Mouse (Mus musculus) hindbrain, postnatal 0 days (tissue): ENCODE measurements around the gene Nhlrc3. TPM values are rescaled to one million over a fixed set of nuclear protein-coding genes. Genes with fewer than 3 reads are reported as not detected.
A peak's percentile ranks its signal among the peaks of the same experiment; 100 is the strongest.

Source experiments
- ATAC-seq: fragments of 200-750 bp; cut with Nextera tagmentation; 2 replicates; pipeline ENCODE4 v1.8.0; 2017; ENCODE audit warnings: mild to moderate bottlenecking, moderate TSS enrichment, moderate library complexity
- DNase-seq: peaks from one replicate; pipeline ENCODE4 v3.0.0-alpha.2; 2015; ENCODE audit warnings: low spot score
- H3K27ac ChIP-seq: fragments of 300-500 bp; sonication (generic); 2 replicates; pipeline ENCODE4 v1.5.1; 2014; ENCODE audit warnings: mild to moderate bottlenecking
- H3K27me3 ChIP-seq: fragments of 300-500 bp; sonication (generic); 2 replicates; pipeline ENCODE4 v1.6.1; 2014; ENCODE audit warnings: low read length, mixed read lengths; ENCODE audit not compliant: insufficient read depth
- H3K36me3 ChIP-seq: fragments of 300-500 bp; sonication (generic); 2 replicates; pipeline ENCODE4 v1.6.1; 2014; ENCODE audit warnings: low read length, mixed read lengths; ENCODE audit not compliant: insufficient read depth
- H3K4me1 ChIP-seq: fragments of 300-500 bp; sonication (generic); 2 replicates; pipeline ENCODE4 v1.6.1; 2014; ENCODE audit warnings: antibody characterized with exemption, low read length, mixed read lengths; ENCODE audit not compliant: insufficient read depth
- H3K4me2 ChIP-seq: fragments of 300-500 bp; sonication (generic); 2 replicates; pipeline ENCODE4 v1.6.1; 2014; ENCODE audit warnings: low read depth, mild to moderate bottlenecking, low read length, moderate library complexity, mixed read lengths
- H3K4me3 ChIP-seq: fragments of 300-500 bp; sonication (generic); 2 replicates; pipeline ENCODE4 v1.5.1; 2014; ENCODE audit warnings: low read length
- H3K9ac ChIP-seq: fragments of 300-500 bp; sonication (generic); replicated peaks from 2 replicates; pipeline ENCODE4 v1.6.1; 2014; ENCODE audit warnings: mild to moderate bottlenecking, low read length, moderate library complexity, mixed read lengths
- H3K9me3 ChIP-seq: fragments of 300-500 bp; sonication (generic); 2 replicates; pipeline ENCODE4 v1.6.1; 2016; ENCODE audit warnings: low read length, mixed read lengths
- CTCF ChIP-seq: IDR thresholded peaks from 2 replicates; pipeline ENCODE4 v1.5.1; 2016; ENCODE audit warnings: antibody characterized with exemption, control low read depth, low read depth
- WGBS: fragments of 180-500 bp; shearing (Covaris S2); extraction: QIAGEN DNeasy Blood & Tissue Kit; methylation state at CpG from one replicate; pipeline ENCODE4 v1.1.7; 2014; 5-methylcytosine and 5-hydroxymethylcytosine counted together
- polyA plus RNA-seq: library from polyadenylated mRNA; unstranded; fragments of >200 nt; fragmentation: Nextera tagmentation; extraction: Ambion mirVana; gene quantifications from 2 replicates; pipeline ENCODE4 v1.2.1, GENCODE M21; 2015
- total RNA-seq: library from RNA; depleted of rRNA; stranded (reverse); fragments of >200 nt; gene quantifications from 2 replicates; pipeline ENCODE4 v1.2.3, GENCODE M21; 2014

The Nhlrc3 gene
- total and polyA plus RNA-seq, 2 experiments from 2014 or later = 7.5 to 14.4 TPM

- no peak overlapping the region for H3K9ac ChIP-seq
- no peaks in the 10 kb centered on the region for H3K9me3 ChIP-seq
- H3K4me1 ChIP-seq = peaks cover 14% of the 10 kb centered on the region
- WGBS = 78% methylated on average over 5 of the region's 5 CpGs
- no peak overlapping the region for H3K4me2 ChIP-seq
- no peak for TF ChIP-seq CTCF
- no peak overlapping the region for H3K27ac ChIP-seq
- H3K36me3 ChIP-seq = peaks cover 9% of the 10 kb centered on the region
- DNase-seq (no peak), ATAC-seq (no peak)
- H3K4me3 ChIP-seq = no peak overlapping the region
- H3K27me3 ChIP-seq = no peaks in the 10 kb centered on the region
These were observed 4.2 kb upstream of the Nhlrc3 start for GRCm38 (mm10) chr3:53467356-53467755.

DNA sequence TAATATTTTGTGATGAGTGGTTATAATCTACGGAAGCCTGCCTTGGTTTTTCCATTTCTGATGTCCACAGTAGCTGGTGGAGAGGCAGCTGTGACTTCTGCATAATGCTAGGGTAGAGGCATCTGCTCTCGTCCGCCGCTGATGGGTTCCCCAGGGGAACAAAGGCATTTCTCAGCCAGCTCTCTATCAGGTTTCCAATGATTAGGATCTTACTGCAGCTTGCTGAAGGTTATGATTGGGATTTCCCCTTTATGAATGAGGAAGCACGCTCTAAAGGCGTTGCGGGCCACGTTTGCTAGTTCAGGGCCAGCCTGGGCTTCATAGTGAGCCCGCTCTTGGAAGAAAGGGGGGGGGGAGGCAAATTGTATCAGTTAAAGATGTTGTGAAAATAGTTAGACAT lies 3.3 kb upstream of the Nhlrc3 start:
- Histone ChIP-seq H3K9me3 (no peaks in the 10 kb centered on the region), H3K4me2 (peak overlapping the region; percentile 84), H3K27me3 (no peaks in the 10 kb centered on the region), H3K36me3 (peaks cover 1% of the 10 kb centered on the region; the same call in 1 of the 2 replicates), H3K4me3 (no peak overlapping the region), H3K9ac (no peak overlapping the region), H3K4me1 (peaks cover 14% of the 10 kb centered on the region), H3K27ac (no peak overlapping the region)
- DNase-seq (peak; percentile 9), ATAC-seq (no peak)
- TF ChIP-seq CTCF = no peak
- 57% methylated on average over 9 of the region's 9 CpGs for whole genome bisulfite sequencing

DNA sequence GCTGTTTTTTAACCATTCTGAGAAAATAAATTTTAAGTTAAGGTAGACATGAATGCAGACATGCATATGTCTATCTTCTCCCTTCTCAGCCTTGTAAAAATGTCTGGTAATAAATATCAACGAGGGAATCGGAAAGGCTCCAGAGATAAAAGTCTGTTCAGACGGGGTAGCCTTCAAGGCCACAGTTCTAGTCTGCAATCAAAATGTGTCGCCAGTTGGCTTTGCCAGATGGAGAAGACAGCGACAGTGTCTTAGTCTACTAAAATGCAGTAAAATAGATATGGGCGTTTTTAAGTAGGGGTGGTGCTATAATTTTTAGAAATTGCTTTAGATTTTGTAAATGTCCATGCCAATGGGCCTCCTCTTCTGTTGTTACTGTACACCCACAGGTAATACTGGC lies 2.2 kb upstream of the Nhlrc3 start:
- H3K9ac ChIP-seq = no peak overlapping the region
- DNase-seq (no peak), ATAC-seq (no peak)

GRCm38 (mm10) chr3:53464146-53464698 lies 1.1 kb upstream of the Nhlrc3 start:
- Histone ChIP-seq H3K4me2 (peak overlapping the region; percentile 84), H3K27ac (peak overlapping the region; percentile 90), H3K36me3 (peaks cover 5% of the 10 kb centered on the region; the same call in 1 of the 2 replicates), H3K4me3 (peak overlapping the region; percentile 93), H3K27me3 (no peaks in the 10 kb centered on the region), H3K9me3 (no peaks in the 10 kb centered on the region), H3K9ac (peak overlapping the region; percentile 87), H3K4me1 (peaks cover 14% of the 10 kb centered on the region)
- WGBS = under 1% methylated on average over 20 of the region's 20 CpGs
- no peak for TF ChIP-seq CTCF
- ATAC-seq (no peak), DNase-seq (peak; percentile 18)

More for the DNA sequence above, 2.2 kb upstream of the Nhlrc3 start:
- H3K4me2 ChIP-seq = peak overlapping the region; percentile 84
- no peak for TF ChIP-seq CTCF
- no peak overlapping the region for H3K27ac ChIP-seq
- peaks cover under 1% of the 10 kb centered on the region; the same call in 1 of the 2 replicates for H3K36me3 ChIP-seq
- WGBS = 53% methylated on average over 6 of the region's 6 CpGs
- H3K4me3 ChIP-seq = peak overlapping the region; percentile 93
- no peaks in the 10 kb centered on the region for H3K27me3 ChIP-seq
- no peaks in the 10 kb centered on the region for H3K9me3 ChIP-seq
- peaks cover 14% of the 10 kb centered on the region for H3K4me1 ChIP-seq

GRCm38 (mm10) chr3:53463765-53464114 lies 608 bp upstream of the Nhlrc3 start:
- peak overlapping the region; percentile 87 for H3K9ac ChIP-seq
- no peak for TF ChIP-seq CTCF
- H3K36me3 ChIP-seq = peaks cover 7% of the 10 kb centered on the region; the same call in 1 of the 2 replicates
- ATAC-seq = no peak; the same call in 1 of the 2 replicates
- no peaks in the 10 kb centered on the region for H3K9me3 ChIP-seq
- peak overlapping the region; percentile 90 for H3K27ac ChIP-seq
- WGBS = under 1% methylated on average over 35 of the region's 35 CpGs
- DNase-seq = no peak
- H3K4me2 ChIP-seq = peak overlapping the region; percentile 84
- no peaks in the 10 kb centered on the region for H3K27me3 ChIP-seq
- peaks cover 14% of the 10 kb centered on the region for H3K4me1 ChIP-seq
- H3K4me3 ChIP-seq = peak overlapping the region; percentile 93

GRCm38 (mm10) chr3:53462701-53463045 lies 459 bp downstream of the Nhlrc3 start:
- Histone ChIP-seq H3K4me1 (peaks cover 14% of the 10 kb centered on the region), H3K36me3 (peaks cover 15% of the 10 kb centered on the region; the same call in 1 of the 2 replicates), H3K9me3 (no peaks in the 10 kb centered on the region), H3K9ac (peak overlapping the region; percentile 87), H3K27ac (peak overlapping the region; percentile 90), H3K27me3 (no peaks in the 10 kb centered on the region), H3K4me2 (peak overlapping the region; percentile 84), H3K4me3 (peak overlapping the region; percentile 93)
- DNase-seq (peak; percentile 46), ATAC-seq (no peak; the same call in 1 of the 2 replicates)
- peak; percentile 25 for TF ChIP-seq CTCF
- 2% methylated on average over 9 of the region's 9 CpGs for WGBS

- H3K9ac ChIP-seq = no peak overlapping the region
- H3K27ac ChIP-seq = no peak overlapping the region
- no peak for TF ChIP-seq CTCF
- ATAC-seq (no peak), DNase-seq (no peak)
- no peaks in the 10 kb centered on the region for H3K9me3 ChIP-seq
- H3K4me2 ChIP-seq = no peak overlapping the region
- H3K27me3 ChIP-seq = no peaks in the 10 kb centered on the region
- 87% methylated on average over 9 of the region's 9 CpGs for WGBS
- no peak overlapping the region for H3K4me3 ChIP-seq
- H3K4me1 ChIP-seq = no peaks in the 10 kb centered on the region; the same call in 1 of the 2 replicates
- peaks cover 37% of the 10 kb centered on the region; the same call in 1 of the 2 replicates for H3K36me3 ChIP-seq
These were observed 3.0 kb downstream of the Nhlrc3 start for GRCm38 (mm10) chr3:53460106-53460505.
